Mouse (Mus musculus): ENCODE measurements around the gene Afap1. TPM values are rescaled to one million over a fixed set of nuclear protein-coding genes. Genes with fewer than 3 reads are reported as not detected.

Gene Afap1
- total and polyA plus RNA-seq, 3 experiments = 0.16 TPM; not detected in 2

DNA sequence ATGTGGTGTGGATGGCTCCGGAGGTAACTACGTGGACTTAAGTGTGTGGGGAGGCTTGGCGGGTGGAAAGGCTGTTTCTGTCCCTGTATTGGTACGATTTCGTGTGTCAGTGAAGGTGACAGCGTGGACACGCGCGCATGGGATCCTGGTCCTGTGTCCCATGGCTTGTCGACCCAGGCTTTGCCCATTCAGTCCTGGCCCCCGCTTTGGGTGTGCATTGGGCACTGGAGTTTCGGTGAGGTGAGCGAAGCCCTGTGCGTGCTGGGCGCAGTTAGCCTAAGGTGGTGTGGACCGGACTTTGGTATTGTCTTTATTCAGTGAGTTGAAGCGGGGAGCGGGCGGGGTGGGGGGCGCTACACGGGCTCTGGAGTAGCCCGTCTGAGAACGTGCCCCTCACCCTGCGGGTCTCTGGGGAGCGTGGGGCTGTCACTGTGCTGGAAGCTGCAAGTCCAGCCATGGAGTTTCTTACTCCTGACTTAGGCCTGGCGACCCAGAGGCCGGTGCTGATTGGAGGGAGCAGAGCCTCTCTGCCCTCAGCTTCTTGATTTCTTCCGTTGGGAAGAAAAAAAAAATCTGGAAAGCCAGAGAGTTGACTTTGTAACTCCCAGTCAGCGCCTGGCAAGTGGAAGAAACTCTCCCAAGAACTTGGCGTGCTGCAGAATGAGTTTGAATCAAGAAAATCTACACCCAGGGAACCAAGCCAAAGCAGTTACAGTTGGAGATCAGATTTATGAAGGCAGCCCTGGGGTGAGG is 1.4 kb downstream of the Afap1 start:
- TF ChIP-seq CTCF (IDR thresholded peaks at IDR 0.05; ENCODE audit: low read depth, low read length) (no peak), POLR2AphosphoS5 (IDR thresholded peaks at IDR 0.05; ENCODE audit: insufficient replicate concordance, low read depth, low read length) (no peak), GATA2 (IDR thresholded peaks at IDR 0.05; ENCODE audit: borderline replicate concordance, low read depth, low read length) (no peak), GATA1 (IDR thresholded peaks at IDR 0.05; ENCODE audit: borderline replicate concordance, low read length) (no peak), TAL1 (conservative IDR thresholded peaks at IDR 0.05; ENCODE audit: low read depth, low read length) (no peak)
- Histone ChIP-seq H3K4me3 (ENCODE audit: low read depth, low read length) (no peak overlapping the region), H3K9me3 (replicated peaks) (peaks cover 4% of the 10 kb centered on the region), H3K4me1 (ENCODE audit: insufficient read depth, low read depth, low read length) (no peaks in the 10 kb centered on the region), H3K36me3 (replicated peaks) (no peaks in the 10 kb centered on the region), H3K27me3 (ENCODE audit: insufficient read depth, low read length) (no peaks in the 10 kb centered on the region; the same call in 1 of the 2 replicates)
- DNase-seq (ENCODE audit: low spot score) = no peak
- ATAC-seq (ENCODE audit: extremely low read depth, insufficient number of reproducible peaks, low FRiP score, poor library complexity, severe bottlenecking) = no peak

GRCm38 (mm10) chr5:35895926-35896325 is 2.8 kb downstream of the Afap1 start:
- no peaks in the 10 kb centered on the region; the same call in 1 of the 2 replicates for H3K27me3 ChIP-seq (ENCODE audit: insufficient read depth, low read length)
- no peaks in the 10 kb centered on the region for H3K36me3 ChIP-seq (replicated peaks)
- DNase-seq (ENCODE audit: low spot score) (no peak), ATAC-seq (ENCODE audit: extremely low read depth, insufficient number of reproducible peaks, low FRiP score, poor library complexity, severe bottlenecking) (no peak)
- no peaks in the 10 kb centered on the region for H3K9me3 ChIP-seq (replicated peaks)
- no peaks in the 10 kb centered on the region for H3K4me1 ChIP-seq (ENCODE audit: insufficient read depth, low read depth, low read length)
- H3K4me3 ChIP-seq (ENCODE audit: low read depth, low read length) = no peak overlapping the region
- TF ChIP-seq CTCF (IDR thresholded peaks at IDR 0.05; ENCODE audit: low read depth, low read length) (no peak), TAL1 (conservative IDR thresholded peaks at IDR 0.05; ENCODE audit: low read depth, low read length) (no peak), GATA2 (IDR thresholded peaks at IDR 0.05; ENCODE audit: borderline replicate concordance, low read depth, low read length) (no peak), GATA1 (IDR thresholded peaks at IDR 0.05; ENCODE audit: borderline replicate concordance, low read length) (no peak), POLR2AphosphoS5 (IDR thresholded peaks at IDR 0.05; ENCODE audit: insufficient replicate concordance, low read depth, low read length) (no peak)

DNA sequence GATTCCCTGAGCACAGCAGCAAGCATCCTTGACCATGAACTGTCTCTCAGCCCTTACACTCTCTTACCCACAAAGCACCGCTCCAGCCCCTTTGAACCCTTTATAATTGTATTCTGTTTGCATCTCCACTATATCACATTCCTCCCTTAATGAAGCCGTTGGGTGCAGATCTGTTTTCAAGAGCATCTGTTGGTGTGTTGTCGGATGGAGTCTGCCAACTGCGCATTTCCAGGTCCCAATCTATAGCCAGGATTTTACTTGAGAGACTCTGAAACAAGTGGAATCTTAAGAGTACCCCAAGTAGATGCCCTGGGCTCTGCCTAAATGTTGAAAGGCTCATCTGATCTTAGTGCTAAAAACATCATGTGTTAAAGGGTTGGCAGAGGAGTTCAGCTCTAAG is 3.4 kb downstream of the Afap1 start:
- ATAC-seq (ENCODE audit: extremely low read depth, insufficient number of reproducible peaks, low FRiP score, poor library complexity, severe bottlenecking) (no peak), DNase-seq (ENCODE audit: low spot score) (no peak)
- Histone ChIP-seq H3K9me3 (replicated peaks) (no peaks in the 10 kb centered on the region), H3K36me3 (replicated peaks) (no peaks in the 10 kb centered on the region), H3K4me3 (ENCODE audit: low read depth, low read length) (no peak overlapping the region), H3K27me3 (ENCODE audit: insufficient read depth, low read length) (no peaks in the 10 kb centered on the region; the same call in 1 of the 2 replicates), H3K4me1 (ENCODE audit: insufficient read depth, low read depth, low read length) (no peaks in the 10 kb centered on the region)
- no peak for TF ChIP-seq POLR2AphosphoS5 (IDR thresholded peaks at IDR 0.05; ENCODE audit: insufficient replicate concordance, low read depth, low read length)
- no peak for TF ChIP-seq CTCF (IDR thresholded peaks at IDR 0.05; ENCODE audit: low read depth, low read length)
- TF ChIP-seq GATA1 (IDR thresholded peaks at IDR 0.05; ENCODE audit: borderline replicate concordance, low read length) = no peak
- no peak for TF ChIP-seq GATA2 (IDR thresholded peaks at IDR 0.05; ENCODE audit: borderline replicate concordance, low read depth, low read length)
- TF ChIP-seq TAL1 (conservative IDR thresholded peaks at IDR 0.05; ENCODE audit: low read depth, low read length) = no peak

GRCm38 (mm10) chr5:35897147-35897546 is 4.0 kb downstream of the Afap1 start:
- ATAC-seq (ENCODE audit: extremely low read depth, insufficient number of reproducible peaks, low FRiP score, poor library complexity, severe bottlenecking) (no peak), DNase-seq (ENCODE audit: low spot score) (no peak)
- H3K9me3 ChIP-seq (replicated peaks) = no peaks in the 10 kb centered on the region
- no peak for TF ChIP-seq GATA2 (IDR thresholded peaks at IDR 0.05; ENCODE audit: borderline replicate concordance, low read depth, low read length)
- no peak for TF ChIP-seq POLR2AphosphoS5 (IDR thresholded peaks at IDR 0.05; ENCODE audit: insufficient replicate concordance, low read depth, low read length)
- TF ChIP-seq CTCF (IDR thresholded peaks at IDR 0.05; ENCODE audit: low read depth, low read length) = no peak
- no peaks in the 10 kb centered on the region for H3K36me3 ChIP-seq (replicated peaks)
- no peaks in the 10 kb centered on the region; the same call in 1 of the 2 replicates for H3K27me3 ChIP-seq (ENCODE audit: insufficient read depth, low read length)
- H3K4me3 ChIP-seq (ENCODE audit: low read depth, low read length) = no peak overlapping the region
- no peaks in the 10 kb centered on the region for H3K4me1 ChIP-seq (ENCODE audit: insufficient read depth, low read depth, low read length)

GRCm38 (mm10) chr5:35898114-35898513 is 5.0 kb downstream of the Afap1 start:
- H3K9me3 ChIP-seq (replicated peaks) = no peaks in the 10 kb centered on the region
- no peak for DNase-seq (ENCODE audit: low spot score)
- no peak for ATAC-seq (ENCODE audit: extremely low read depth, insufficient number of reproducible peaks, low FRiP score, poor library complexity, severe bottlenecking)
- no peaks in the 10 kb centered on the region for H3K36me3 ChIP-seq (replicated peaks)
- no peaks in the 10 kb centered on the region for H3K4me1 ChIP-seq (ENCODE audit: insufficient read depth, low read depth, low read length)
- no peaks in the 10 kb centered on the region; the same call in 1 of the 2 replicates for H3K27me3 ChIP-seq (ENCODE audit: insufficient read depth, low read length)
- TF ChIP-seq GATA2 (IDR thresholded peaks at IDR 0.05; ENCODE audit: borderline replicate concordance, low read depth, low read length) = no peak
- no peak for TF ChIP-seq TAL1 (conservative IDR thresholded peaks at IDR 0.05; ENCODE audit: low read depth, low read length)
- no peak for TF ChIP-seq POLR2AphosphoS5 (IDR thresholded peaks at IDR 0.05; ENCODE audit: insufficient replicate concordance, low read depth, low read length)
- no peak for TF ChIP-seq GATA1 (IDR thresholded peaks at IDR 0.05; ENCODE audit: borderline replicate concordance, low read length)
- TF ChIP-seq CTCF (IDR thresholded peaks at IDR 0.05; ENCODE audit: low read depth, low read length) = no peak
- H3K4me3 ChIP-seq (ENCODE audit: low read depth, low read length) = no peak overlapping the region

GRCm38 (mm10) chr5:35898994-35899393 is 5.9 kb downstream of the Afap1 start:
- H3K4me1 ChIP-seq (ENCODE audit: insufficient read depth, low read depth, low read length) = no peaks in the 10 kb centered on the region
- H3K9me3 ChIP-seq (replicated peaks) = no peaks in the 10 kb centered on the region
- no peak for DNase-seq (ENCODE audit: low spot score)
- H3K4me3 ChIP-seq (ENCODE audit: low read depth, low read length) = no peak overlapping the region
- no peak for ATAC-seq (ENCODE audit: extremely low read depth, insufficient number of reproducible peaks, low FRiP score, poor library complexity, severe bottlenecking)
- TF ChIP-seq GATA2 (IDR thresholded peaks at IDR 0.05; ENCODE audit: borderline replicate concordance, low read depth, low read length) (no peak), GATA1 (IDR thresholded peaks at IDR 0.05; ENCODE audit: borderline replicate concordance, low read length) (no peak), TAL1 (conservative IDR thresholded peaks at IDR 0.05; ENCODE audit: low read depth, low read length) (no peak), CTCF (IDR thresholded peaks at IDR 0.05; ENCODE audit: low read depth, low read length) (no peak), POLR2AphosphoS5 (IDR thresholded peaks at IDR 0.05; ENCODE audit: insufficient replicate concordance, low read depth, low read length) (no peak)
- no peaks in the 10 kb centered on the region; the same call in 1 of the 2 replicates for H3K27me3 ChIP-seq (ENCODE audit: insufficient read depth, low read length)
- H3K36me3 ChIP-seq (replicated peaks) = no peaks in the 10 kb centered on the region
